ENCODE assay signal across 8 mouse cellular contexts in the genomic region with DNA sequence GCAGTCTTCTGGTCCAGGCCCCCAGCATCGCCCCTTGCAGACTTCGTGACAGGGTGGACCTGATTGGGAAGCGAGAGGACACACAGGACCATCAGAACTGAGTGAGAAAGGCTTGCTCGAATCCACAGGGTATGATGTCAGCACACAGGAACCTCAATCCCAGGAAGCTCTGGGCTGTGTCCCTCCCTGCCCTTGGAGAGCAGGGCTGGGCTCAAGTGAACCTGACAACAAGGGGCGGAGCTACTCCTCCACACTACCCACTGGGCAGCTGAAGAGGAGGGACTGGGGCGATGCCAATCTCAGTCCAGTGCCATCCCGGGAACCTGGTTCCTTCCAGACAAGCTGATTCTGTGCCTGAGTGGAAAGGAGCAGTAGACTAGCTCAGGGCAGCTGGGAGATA. TPM values are rescaled to one million over a fixed set of nuclear protein-coding genes. Genes with fewer than 3 reads are reported as not detected.
DNase-seq lines count a peak whose midpoint lies in the region; ATAC-seq and TF ChIP-seq lines count a peak whose summit lies in the region.

No protein-coding gene starts in this region.

- H3K4me3 ChIP-seq in heart, adult 2 months, result peak overlapping the region; percentile 38
- H3K4me3 ChIP-seq in kidney, embryonic 16.5 days (ENCODE audit: low read length), result peak overlapping the region; percentile 8; the same call in 1 of the 2 replicates
- H3K4me3 ChIP-seq in small intestine, adult 2 months (ENCODE audit: low read depth, low read length), result peak overlapping the region; percentile 3; the same call in 1 of the 2 replicates

- H3K79me2 ChIP-seq in heart, adult 2 months (replicated peaks; ENCODE audit: control insufficient read depth, insufficient read depth, low read length), result no peaks in the 10 kb centered on the region

- H3K9ac ChIP-seq in heart, adult 2 months (ENCODE audit: low read depth, low read length), result peak overlapping the region; percentile 67; the same call in 1 of the 2 replicates
- peak overlapping the region; percentile 41 for H3K9ac ChIP-seq in kidney, embryonic 16.5 days (replicated peaks; ENCODE audit: low read length)

- H3K4me2 ChIP-seq in kidney, embryonic 16.5 days (replicated peaks; ENCODE audit: low read depth, low read length), result peak overlapping the region; percentile 35

- intact Hi-C loops in heart, adult 2 months (cut with DNase I), result no loop called here

- TF ChIP-seq EP300 in heart, adult 2 months (IDR thresholded peaks at IDR 0.05; ENCODE audit: insufficient read depth, low read depth, low read length), result 0 out of 2 replicates have a peak, but pooled peaks have one; percentile 30

- no peak for TF ChIP-seq CTCF in heart, adult 2 months (IDR thresholded peaks at IDR 0.05)
- TF ChIP-seq CTCF in small intestine, adult 2 months (IDR thresholded peaks at IDR 0.05; ENCODE audit: extremely low read depth, insufficient read length, insufficient replicate concordance, low read depth, low read length), result no peak

- H3K9me3 ChIP-seq in kidney, embryonic 16.5 days (ENCODE audit: low read length), result no peaks in the 10 kb centered on the region

- DNase-seq in frontal cortex, adult 2 months (ENCODE audit: extremely low spot score in 1 of 2, low spot score in 1 of 2), result no peak
- peak; percentile 74 to 84 for DNase-seq in adrenal gland, postnatal 36 days
- peak; percentile 58 to 83 for DNase-seq in heart, adult 2 months
- no peak for DNase-seq in frontal cortex, postnatal 25 days (ENCODE audit: low spot score in 2 of 2)
- DNase-seq in left cerebral cortex, adult 18-20 months (ENCODE audit: low spot score in 2 of 2), result no peak

- TF ChIP-seq POLR2A in heart, adult 2 months (IDR thresholded peaks at IDR 0.05; ENCODE audit: insufficient read depth, low read depth, low read length), result peak; percentile 80
- TF ChIP-seq POLR2A in small intestine, adult 2 months (IDR thresholded peaks at IDR 0.05; ENCODE audit: low read depth, low read length), result 0 out of 2 replicates have a peak, but pooled peaks have one; percentile 15

- no peaks in the 10 kb centered on the region for H3K4me1 ChIP-seq in heart, adult 2 months (ENCODE audit: control insufficient read depth, insufficient read depth, low read length)
- peaks cover 16% of the 10 kb centered on the region for H3K4me1 ChIP-seq in kidney, embryonic 16.5 days (ENCODE audit: insufficient read depth, low read length)
- H3K4me1 ChIP-seq in small intestine, adult 2 months (ENCODE audit: control insufficient read depth, insufficient read depth, insufficient read length, low read length), result peaks cover 24% of the 10 kb centered on the region

- 8% methylated on average over 7 of the region's 7 CpGs for WGBS in heart, adult 2 months
- WGBS in kidney, embryonic 16.5 days, result 25% methylated on average over 7 of the region's 7 CpGs
- WGBS in small intestine, adult 2 months, result 32% methylated on average over 7 of the region's 7 CpGs

- ATAC-seq in frontal cortex, adult (ENCODE audit: low TSS enrichment), result 0 out of 2 replicates have a peak, but pooled peaks have one; percentile 29
- peak; percentile 85 for ATAC-seq in kidney, embryonic 16.5 days (ENCODE audit: low FRiP score, low TSS enrichment)

- no peaks in the 10 kb centered on the region for H3K36me3 ChIP-seq in heart, adult 2 months (ENCODE audit: control insufficient read depth, insufficient read depth, low read length)
- H3K36me3 ChIP-seq in kidney, embryonic 16.5 days (ENCODE audit: insufficient read depth, low read length), result 0 out of 2 replicates have a peak, but pooled peaks cover 4% of the 10 kb centered on the region
- H3K36me3 ChIP-seq in small intestine, adult 2 months (ENCODE audit: control insufficient read depth, insufficient read depth, low read length), result peaks cover 47% of the 10 kb centered on the region

- peak overlapping the region; percentile 85 for H3K27ac ChIP-seq in heart, adult 2 months
- peak overlapping the region; percentile 36 for H3K27ac ChIP-seq in kidney, embryonic 16.5 days (ENCODE audit: low read length)
- H3K27ac ChIP-seq in small intestine, adult 2 months (ENCODE audit: insufficient read depth, low read depth, low read length), result peak overlapping the region; percentile 59

- no peaks in the 10 kb centered on the region for H3K27me3 ChIP-seq in heart, adult 2 months (ENCODE audit: control insufficient read depth, insufficient read depth, low read length)
- peaks cover 9% of the 10 kb centered on the region for H3K27me3 ChIP-seq in kidney, embryonic 16.5 days (ENCODE audit: insufficient read depth, low read length)
- no peaks in the 10 kb centered on the region for H3K27me3 ChIP-seq in small intestine, adult 2 months (ENCODE audit: control insufficient read depth, insufficient read depth, low read length)

RNA-seq across cellular contexts. Expression of gene Erbb3, which starts 5.8 kb away (rescaled TPM):
- polyA plus RNA-seq in frontal cortex, adult 2 months (2012; rRNA removed), result 8.4 and 9.2 TPM in 2 replicates
- 1 to 10 TPM; 2.2 to 2.3 TPM for total RNA-seq in adrenal gland, postnatal 36 days (2021)
- 1 to 10 TPM; 6.3 to 8.2 TPM for total RNA-seq in heart, adult 2 months (2021)
- polyA plus RNA-seq in heart, adult 2 months (2012; rRNA removed), result 5.5 and 7.7 TPM in 2 replicates
- 11.5 and 12.8 TPM in 2 replicates for polyA plus RNA-seq in kidney, embryonic 16.5 days (2015; fragmentation: Nextera tagmentation; extraction: Ambion mirVana)
- 32.3 and 127 TPM in 2 replicates for polyA plus RNA-seq in small intestine, adult 2 months (2012; rRNA removed)
- 1 to 10 TPM; 5.1 to 5.2 TPM for total RNA-seq in left cerebral cortex, adult 18-20 months (2021)

RNA-seq across cellular contexts. Expression of gene Pa2g4, which starts 17.9 kb away (rescaled TPM):
- 72.3 and 78.6 TPM in 2 replicates for polyA plus RNA-seq in frontal cortex, adult 2 months (2012; rRNA removed)
- total RNA-seq in adrenal gland, postnatal 36 days (2021), result 10 to 100 TPM; 83.1 to 89.4 TPM
- total RNA-seq in heart, adult 2 months (2021), result 10 to 100 TPM; 39.4 to 44.2 TPM
- polyA plus RNA-seq in heart, adult 2 months (2012; rRNA removed), result 19.5 and 35.6 TPM in 2 replicates
- polyA plus RNA-seq in kidney, embryonic 16.5 days (2015; fragmentation: Nextera tagmentation; extraction: Ambion mirVana), result 200 and 203 TPM in 2 replicates
- polyA plus RNA-seq in small intestine, adult 2 months (2012; rRNA removed), result 3.2 and 6.9 TPM in 2 replicates
- 10 to 100 TPM; 58.3 TPM for total RNA-seq in left cerebral cortex, adult 18-20 months (2021)

RNA-seq across cellular contexts. Expression of gene Rpl41, which starts 34.5 kb away (rescaled TPM):
- 1,933 and 2,601 TPM in 2 replicates for polyA plus RNA-seq in frontal cortex, adult 2 months (2012; rRNA removed)
- total RNA-seq in adrenal gland, postnatal 36 days (2021), result 1,000 to 10,000 TPM; 2,845 to 2,862 TPM
- 1,000 to 10,000 TPM; 1,453 to 1,598 TPM for total RNA-seq in heart, adult 2 months (2021)
- polyA plus RNA-seq in heart, adult 2 months (2012; rRNA removed), result 853 and 867 TPM in 2 replicates
- 3,659 and 3,733 TPM in 2 replicates for polyA plus RNA-seq in kidney, embryonic 16.5 days (2015; fragmentation: Nextera tagmentation; extraction: Ambion mirVana)
- 1,613 and 1,655 TPM in 2 replicates for polyA plus RNA-seq in small intestine, adult 2 months (2012; rRNA removed)
- 1,000 to 10,000 TPM; 1,493 to 1,582 TPM for total RNA-seq in left cerebral cortex, adult 18-20 months (2021)

RNA-seq across cellular contexts. Expression of gene Zc3h10, which starts 36.1 kb away (rescaled TPM):
- 11.3 and 12.2 TPM in 2 replicates for polyA plus RNA-seq in frontal cortex, adult 2 months (2012; rRNA removed)
- total RNA-seq in adrenal gland, postnatal 36 days (2021), result 10 to 100 TPM; 11.9 to 15.2 TPM
- 1 to 10 TPM; 7.5 to 7.6 TPM for total RNA-seq in heart, adult 2 months (2021)
- polyA plus RNA-seq in heart, adult 2 months (2012; rRNA removed), result 6.6 and 6.8 TPM in 2 replicates
- 16.2 and 16.6 TPM in 2 replicates for polyA plus RNA-seq in kidney, embryonic 16.5 days (2015; fragmentation: Nextera tagmentation; extraction: Ambion mirVana)
- polyA plus RNA-seq in small intestine, adult 2 months (2012; rRNA removed), result 6.4 and 15.2 TPM in 2 replicates
- total RNA-seq in left cerebral cortex, adult 18-20 months (2021), result 10 to 100 TPM; 15.9 to 20.7 TPM

RNA-seq across cellular contexts. Expression of gene Rps26, which starts 42.9 kb away (rescaled TPM):
- 396 and 476 TPM in 2 replicates for polyA plus RNA-seq in frontal cortex, adult 2 months (2012; rRNA removed)
- 100 to 1,000 TPM; 697 to 707 TPM for total RNA-seq in adrenal gland, postnatal 36 days (2021)
- 100 to 1,000 TPM; 229 to 279 TPM for total RNA-seq in heart, adult 2 months (2021)
- 315 and 337 TPM in 2 replicates for polyA plus RNA-seq in heart, adult 2 months (2012; rRNA removed)
- 628 and 640 TPM in 2 replicates for polyA plus RNA-seq in kidney, embryonic 16.5 days (2015; fragmentation: Nextera tagmentation; extraction: Ambion mirVana)
- 439 and 930 TPM in 2 replicates for polyA plus RNA-seq in small intestine, adult 2 months (2012; rRNA removed)
- total RNA-seq in left cerebral cortex, adult 18-20 months (2021), result 100 to 1,000 TPM; 232 to 257 TPM

Comparison
In these comparisons a context has a peak if more than half of its experiments do, and no peak if none do; other contexts are left out.
1. DNase-seq: peak in adrenal gland, postnatal 36 days (2 of 2) and heart, adult 2 months (2 of 2); none in frontal cortex, adult 2 months (0 of 2), frontal cortex, postnatal 25 days (0 of 2) and left cerebral cortex, adult 18-20 months (0 of 2).
2. Peak in every context shown above with its lines, with median percentiles within 50 percentile points of each other: H3K27ac ChIP-seq and H3K4me3 ChIP-seq.